Mouse (Mus musculus) stomach, postnatal 0 days (tissue): ENCODE data around the gene Pptc7.

Experiments
- CTCF ChIP-seq: IDR thresholded peaks from 2 replicates; pipeline ENCODE4 v1.5.1; 2016; ENCODE audit warnings: antibody characterized with exemption, low read depth, mild to moderate bottlenecking, moderate library complexity
- EP300 ChIP-seq: optimal IDR thresholded peaks from 2 replicates; pipeline ENCODE3; 2016; ENCODE audit warnings: antibody characterized with exemption

GRCm38 (mm10) chr5:122317329-122318045 is 33.3 kb downstream of the Pptc7 start:
- TF ChIP-seq CTCF (no peak), EP300 (no peak)
